Mouse (Mus musculus): Measurements from ENCODE around the gene Arhgef2.

Arhgef2 gene

DNA sequence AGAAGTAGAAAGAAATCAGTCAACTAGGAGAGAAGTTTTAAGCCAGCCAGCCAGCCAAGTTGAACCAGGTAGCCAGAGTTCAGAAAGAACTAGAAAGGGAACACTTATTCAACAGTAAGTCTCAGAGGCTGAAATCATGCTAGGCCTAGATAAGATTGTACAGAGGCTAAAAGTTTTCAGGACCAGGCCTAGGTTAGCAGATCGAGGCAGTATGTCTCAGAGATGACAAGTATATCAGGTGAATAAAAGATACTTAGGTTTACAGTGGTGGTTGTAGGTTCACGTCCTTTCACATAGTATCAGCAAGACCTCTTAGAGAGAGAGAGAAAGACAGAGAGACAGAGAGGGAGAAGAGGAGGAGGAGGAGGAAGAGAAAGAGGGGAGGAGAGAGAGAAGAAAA is 78.0 kb downstream of the Arhgef2 start:
- no peak for DNase-seq (ENCODE audit: low spot score)

DNA sequence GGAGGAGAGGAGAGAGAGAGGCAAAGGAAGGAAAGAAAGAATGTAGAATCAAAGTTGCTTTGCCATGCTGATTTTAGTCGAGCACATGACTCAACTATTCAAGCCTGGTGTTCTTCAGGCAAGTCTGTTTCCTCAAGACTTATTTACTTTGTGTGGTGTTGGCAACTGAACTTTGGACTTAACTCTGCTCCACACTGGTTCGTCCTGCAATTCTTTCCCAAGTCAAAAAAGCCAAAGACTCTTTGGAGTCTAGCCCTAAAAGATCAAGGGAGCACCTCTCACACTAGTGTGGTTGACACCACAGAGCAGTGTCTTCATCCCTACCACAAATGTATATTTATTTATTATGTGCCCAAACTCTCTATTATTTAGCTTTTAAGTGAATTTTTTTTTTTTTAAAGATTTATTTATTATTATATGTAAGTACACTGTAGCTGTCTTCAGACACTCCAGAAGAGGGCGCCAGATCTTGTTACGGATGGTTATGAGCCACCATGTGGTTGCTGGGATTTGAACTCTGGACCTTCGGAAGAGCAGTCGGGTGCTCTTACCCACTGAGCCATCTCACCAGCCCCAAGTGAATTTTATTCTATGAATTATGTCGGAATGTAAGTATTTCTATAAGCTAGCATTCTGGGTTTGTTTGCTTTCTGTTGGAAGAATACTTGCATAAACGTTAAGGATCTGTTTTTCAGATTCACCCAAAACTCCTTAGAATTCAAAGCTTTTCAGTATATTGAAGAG is 78.6 kb downstream of the Arhgef2 start:
- DNase-seq (ENCODE audit: low spot score), result no peak

DNA sequence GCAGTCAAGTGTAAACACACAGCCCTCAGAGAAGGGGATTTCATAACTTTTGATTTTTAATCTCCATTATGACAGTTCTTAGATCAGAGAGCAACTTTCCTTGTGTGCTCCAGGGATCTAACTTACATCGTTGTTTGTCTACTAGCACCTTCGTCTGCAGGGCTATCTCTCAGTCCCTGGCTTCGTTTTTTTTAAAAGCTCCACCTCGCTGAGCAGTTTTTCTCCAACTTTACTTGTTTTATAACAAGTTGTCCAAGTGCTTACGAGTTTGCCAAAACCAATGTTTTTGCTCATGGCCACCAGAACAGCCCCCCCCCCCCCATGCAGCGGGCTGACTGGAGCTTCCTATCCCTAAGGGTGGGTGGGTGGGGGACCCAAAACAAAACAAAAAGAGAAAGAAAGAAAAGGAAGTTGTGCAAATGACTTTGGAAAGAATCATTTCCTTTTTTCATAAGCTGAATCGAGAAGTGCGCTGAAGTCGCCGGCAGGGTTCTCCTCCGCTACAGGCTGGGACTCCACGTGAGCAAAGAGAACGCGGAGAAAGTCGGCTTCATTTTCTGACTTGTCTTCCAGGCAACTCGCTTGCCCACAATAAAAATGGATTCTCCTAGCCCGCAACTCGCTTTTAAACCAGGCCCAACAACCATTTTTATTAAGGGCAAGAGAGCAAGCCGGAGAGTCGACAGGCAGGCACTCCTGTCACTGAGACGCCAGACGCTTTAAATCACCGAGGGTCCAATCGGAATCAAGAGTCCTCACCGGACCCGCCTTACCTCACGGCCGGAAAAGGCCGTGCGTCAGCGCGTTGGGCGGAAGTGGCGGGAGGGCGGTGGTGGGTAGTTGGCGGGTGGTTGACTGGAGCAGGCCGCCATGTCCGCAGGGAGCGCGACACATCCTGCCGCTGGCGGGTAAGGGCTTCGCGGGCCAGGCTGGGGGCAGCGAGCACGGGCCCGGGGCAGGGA is 79.5 kb downstream of the Arhgef2 start, which contains the start of gene Khdc4:
Khdc4 (plus strand) TSS at position 824 of the 962 bp plus-strand sequence.
- DNase-seq (ENCODE audit: low spot score), result peak; percentile 93

DNA sequence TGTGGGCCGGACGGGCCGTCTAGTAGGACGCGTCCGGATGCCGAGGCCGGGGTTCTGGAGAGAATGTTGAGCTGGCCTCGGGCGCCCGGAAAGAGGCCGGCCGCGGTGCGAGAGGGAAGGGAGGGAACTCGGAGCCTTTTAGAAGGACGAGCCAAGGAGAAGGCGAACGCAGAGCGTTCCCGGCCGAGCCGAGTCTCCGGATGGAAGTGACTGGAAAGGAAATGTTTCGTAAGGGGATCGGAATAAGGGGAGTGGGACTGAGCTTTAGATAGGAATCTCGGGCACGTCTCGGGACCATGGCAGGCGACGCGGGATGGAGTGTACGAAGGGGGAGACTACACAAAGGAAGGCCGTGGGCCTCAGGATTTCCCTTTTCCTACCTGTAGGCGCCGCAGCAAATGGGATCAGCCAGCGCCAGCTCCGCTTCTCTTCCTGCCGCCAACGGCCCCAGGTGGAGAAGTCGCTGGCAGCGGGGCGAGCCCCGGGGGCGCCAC is 80.2 kb downstream of the Arhgef2 start:
- DNase-seq (ENCODE audit: low spot score), result peak; percentile 21

DNA sequence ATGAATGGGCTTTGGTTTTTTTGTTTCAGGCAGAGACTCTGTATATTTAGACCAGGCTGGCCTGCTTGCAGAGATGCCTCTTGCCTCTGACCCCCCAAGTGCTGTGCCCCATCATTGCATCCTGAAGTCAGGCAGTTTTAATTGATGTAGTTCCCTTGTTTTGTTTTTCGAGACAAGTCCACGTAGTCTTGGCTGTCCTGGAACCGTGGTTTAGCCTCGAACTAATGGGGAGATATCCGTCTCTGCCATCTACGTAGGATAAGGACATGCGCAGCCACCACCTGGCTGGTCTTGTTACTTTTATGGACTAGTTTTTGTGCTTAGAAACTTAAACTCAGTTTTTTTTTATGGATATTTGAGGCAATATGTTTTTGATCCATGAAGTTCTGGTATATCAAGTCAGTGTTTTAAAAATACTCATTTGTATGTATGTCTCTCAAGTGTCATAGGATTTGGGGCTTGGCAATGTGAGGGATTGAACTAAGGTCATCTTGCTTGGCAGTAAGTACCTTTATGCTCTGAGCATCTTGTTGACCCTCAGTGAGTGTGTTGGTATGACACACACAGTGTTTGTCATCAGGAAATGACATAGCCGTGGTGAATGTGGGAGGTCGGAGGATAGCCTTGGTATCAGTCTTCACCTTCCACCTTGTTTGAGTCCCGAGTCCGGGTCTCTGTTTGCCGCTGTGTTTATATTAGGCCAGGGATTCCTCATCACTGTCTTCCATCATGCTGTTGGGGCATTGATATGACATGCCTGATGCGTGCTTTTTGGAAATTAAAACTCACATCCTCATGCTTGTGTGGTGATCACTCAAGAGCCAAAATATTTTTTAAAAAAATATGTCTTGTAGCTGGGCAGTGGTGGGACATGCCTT is 81.2 kb downstream of the Arhgef2 start:
- no peak for DNase-seq (ENCODE audit: low spot score)

DNA sequence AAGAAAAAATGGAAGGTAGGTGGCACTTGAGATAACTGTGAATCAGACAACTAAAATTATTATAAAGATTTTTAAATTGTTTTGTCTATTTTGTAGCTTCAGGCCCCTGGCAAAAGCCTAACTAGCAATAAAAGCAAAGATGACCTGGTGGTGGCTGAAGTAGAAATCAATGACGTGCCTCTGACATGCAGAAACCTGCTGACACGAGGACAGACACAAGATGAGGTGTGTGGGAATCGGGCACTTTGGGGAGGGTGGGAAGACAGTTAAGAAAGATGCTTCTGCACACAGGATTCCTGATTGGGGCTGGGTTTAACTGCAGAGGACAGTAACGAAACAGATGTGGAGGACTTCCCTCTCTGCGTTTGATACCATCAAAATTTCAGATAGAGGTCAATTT is 83.3 kb downstream of the Arhgef2 start:
- no peak for DNase-seq (ENCODE audit: low spot score)

DNA sequence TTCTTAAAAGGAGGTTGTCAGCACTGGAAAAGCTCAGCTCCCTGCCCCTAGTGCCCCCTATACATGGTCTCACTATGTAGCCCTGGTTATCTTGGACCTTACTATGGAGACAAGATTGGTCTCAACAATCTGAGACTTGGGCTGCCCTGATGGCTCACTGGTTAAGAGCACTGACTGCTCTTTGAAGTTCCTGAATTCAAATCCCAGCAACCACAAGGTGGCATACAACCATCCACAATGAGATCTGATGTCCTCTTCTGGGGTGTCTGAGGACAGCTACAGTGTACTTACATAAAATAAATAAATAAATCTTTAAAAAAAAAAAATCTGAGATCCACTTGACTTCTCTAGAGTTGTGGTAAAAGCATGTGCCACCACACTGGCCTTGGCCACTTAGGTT is 89.8 kb downstream of the Arhgef2 start:
- no peak for DNase-seq (ENCODE audit: low spot score)
